Mouse (Mus musculus): ENCODE results near the gene Rpl23. TPM values are rescaled to one million over a fixed set of nuclear protein-coding genes. Genes with fewer than 3 reads are reported as not detected.

Gene Rpl23
- total RNA-seq, 2 experiments from 2014 or later, result 607 to 676 TPM

- intact Hi-C loops (cut with DNase I; ENCODE audit: low total_unique reads), result no loop called here
- DNase-seq, result no peak
Observed at GRCm38 (mm10) chr11:97816916-97817315, 34.7 kb upstream of the Rpl23 start.

GRCm38 (mm10) chr11:97816176-97816575 lies 33.9 kb upstream of the Rpl23 start:
- intact Hi-C loops (cut with DNase I; ENCODE audit: low total_unique reads), result no loop called here
- no peak for DNase-seq

GRCm38 (mm10) chr11:97815736-97816135 lies 33.5 kb upstream of the Rpl23 start:
- intact Hi-C loops (cut with DNase I; ENCODE audit: low total_unique reads), result no loop called here
- no peak for DNase-seq

- DNase-seq, result no peak
- intact Hi-C loops (cut with DNase I; ENCODE audit: low total_unique reads), result no loop called here
Observed at GRCm38 (mm10) chr11:97813746-97814515, 31.7 kb upstream of the Rpl23 start.

- no peak for DNase-seq
- intact Hi-C loops (cut with DNase I; ENCODE audit: low total_unique reads), result no loop called here
Observed at GRCm38 (mm10) chr11:97813085-97813484, 30.8 kb upstream of the Rpl23 start.

- DNase-seq, result no peak
- intact Hi-C loops (cut with DNase I; ENCODE audit: low total_unique reads), result no loop called here
Observed at GRCm38 (mm10) chr11:97812491-97812921, 30.3 kb upstream of the Rpl23 start.

- intact Hi-C loops (cut with DNase I; ENCODE audit: low total_unique reads), result no loop called here
- DNase-seq, result no peak
Observed at GRCm38 (mm10) chr11:97811569-97812362, 29.5 kb upstream of the Rpl23 start.

- intact Hi-C loops (cut with DNase I; ENCODE audit: low total_unique reads), result no loop called here
- DNase-seq, result no peak
Observed at GRCm38 (mm10) chr11:97810970-97811369, 28.7 kb upstream of the Rpl23 start.

- DNase-seq, result no peak
- intact Hi-C loops (cut with DNase I; ENCODE audit: low total_unique reads), result no loop called here
Observed at GRCm38 (mm10) chr11:97810356-97810755, 28.1 kb upstream of the Rpl23 start.

- intact Hi-C loops (cut with DNase I; ENCODE audit: low total_unique reads), result no loop called here
- DNase-seq, result no peak
Observed at GRCm38 (mm10) chr11:97809235-97810121, 27.2 kb upstream of the Rpl23 start.

- peak; percentile 61 for DNase-seq
- intact Hi-C loops (cut with DNase I; ENCODE audit: low total_unique reads), result no loop called here
Observed at GRCm38 (mm10) chr11:97808621-97809234, 26.5 kb upstream of the Rpl23 start.

- intact Hi-C loops (cut with DNase I; ENCODE audit: low total_unique reads), result no loop called here
- no peak for DNase-seq
Observed at GRCm38 (mm10) chr11:97808093-97808492, 25.9 kb upstream of the Rpl23 start.

- intact Hi-C loops (cut with DNase I; ENCODE audit: low total_unique reads), result no loop called here
- DNase-seq, result no peak
Observed at GRCm38 (mm10) chr11:97807626-97808025, 25.4 kb upstream of the Rpl23 start.

GRCm38 (mm10) chr11:97806613-97806964 lies 24.4 kb upstream of the Rpl23 start:
- intact Hi-C loops (cut with DNase I; ENCODE audit: low total_unique reads), result no loop called here
- DNase-seq, result no peak

- DNase-seq, result peak; percentile 29
- intact Hi-C loops (cut with DNase I; ENCODE audit: low total_unique reads), result no loop called here
Observed at GRCm38 (mm10) chr11:97805662-97806612, 23.7 kb upstream of the Rpl23 start.

- DNase-seq, result no peak
- intact Hi-C loops (cut with DNase I; ENCODE audit: low total_unique reads), result no loop called here
Observed at GRCm38 (mm10) chr11:97804841-97805661, 22.8 kb upstream of the Rpl23 start.

GRCm38 (mm10) chr11:97803847-97804246 lies 21.6 kb upstream of the Rpl23 start:
- intact Hi-C loops (cut with DNase I; ENCODE audit: low total_unique reads), result no loop called here

GRCm38 (mm10) chr11:97802495-97802894 lies 20.3 kb upstream of the Rpl23 start:
- DNase-seq, result no peak
- intact Hi-C loops (cut with DNase I; ENCODE audit: low total_unique reads), result no loop called here

More at GRCm38 (mm10) chr11:97803847-97804246, 21.6 kb upstream of the Rpl23 start:
- no peak for DNase-seq
